Mouse (Mus musculus) bone marrow, adult 2 months (tissue): ENCODE results near the gene Dynlt3.

ENCODE experiments used
- CTCF ChIP-seq: fragments of 200-500 bp; IDR thresholded peaks from 2 replicates; pipeline ENCODE4 v1.5.1; 2011; ENCODE audit warnings: low read length, control low read depth; ENCODE audit not compliant: control insufficient read depth, insufficient read depth
- POLR2A ChIP-seq: fragments of 200-500 bp; IDR thresholded peaks from 2 replicates; pipeline ENCODE4 v1.6.1; 2011; ENCODE audit warnings: low read depth, mild to moderate bottlenecking, control low read depth, low read length, borderline replicate concordance; ENCODE audit not compliant: control insufficient read depth

GRCm38 (mm10) chrX:9671418-9671817, 8.6 kb upstream of the Dynlt3 start:
- TF ChIP-seq POLR2A (no peak), CTCF (no peak)
